Mouse (Mus musculus) G1E (cell line): ENCODE measurements around the gene Lrrfip1. TPM values are rescaled to one million over a fixed set of nuclear protein-coding genes. Genes with fewer than 3 reads are reported as not detected.

Experiments used
- ATAC-seq: 2 replicates; pipeline ENCODE4 v1.8.0; 2016; ENCODE audit warnings: mild to moderate bottlenecking; ENCODE audit not compliant: insufficient number of reproducible peaks, poor library complexity, low FRiP score, severe bottlenecking; ENCODE audit errors: extremely low read depth
- DNase-seq: peaks from one replicate; pipeline ENCODE4 v3.0.0; 2012; ENCODE audit warnings: low spot score
- H3K27me3 ChIP-seq: 2 replicates; pipeline ENCODE4 v1.6.1; 2012; ENCODE audit warnings: mild to moderate bottlenecking, low read length, inconsistent platforms; ENCODE audit not compliant: insufficient read depth
- H3K36me3 ChIP-seq: replicated peaks from 2 replicates; pipeline ENCODE3; 2012; ENCODE audit warnings: mild to moderate bottlenecking, inconsistent platforms
- H3K4me1 ChIP-seq: 2 replicates; pipeline ENCODE4 v1.6.1; 2012; ENCODE audit warnings: low read depth, low read length, inconsistent platforms, mixed read lengths; ENCODE audit not compliant: insufficient read depth
- H3K4me3 ChIP-seq: 2 replicates; pipeline ENCODE4 v1.5.1; 2012; ENCODE audit warnings: low read depth, mild to moderate bottlenecking, inconsistent platforms, low read length, moderate library complexity, mixed read lengths
- H3K9me3 ChIP-seq: replicated peaks from 2 replicates; pipeline ENCODE4 v1.6.1; 2012; ENCODE audit warnings: inconsistent platforms
- CTCF ChIP-seq: IDR thresholded peaks from 2 replicates; pipeline ENCODE4 v1.5.1; 2012; ENCODE audit warnings: low read depth, low read length, inconsistent platforms, mixed read lengths
- GATA1 ChIP-seq: IDR thresholded peaks from 2 replicates; pipeline ENCODE4 v1.6.1; 2012; ENCODE audit warnings: borderline replicate concordance, low read length, inconsistent platforms, mixed read lengths
- GATA2 ChIP-seq: IDR thresholded peaks from 2 replicates; pipeline ENCODE4 v1.6.1; 2012; ENCODE audit warnings: low read depth, low read length, inconsistent platforms, borderline replicate concordance
- POLR2AphosphoS5 ChIP-seq: IDR thresholded peaks from 2 replicates; pipeline ENCODE4 v1.6.1; 2012; ENCODE audit warnings: low read depth, low read length, inconsistent platforms; ENCODE audit not compliant: insufficient replicate concordance
- TAL1 ChIP-seq: conservative IDR thresholded peaks from 2 replicates; pipeline ENCODE4 v1.6.1; 2012; ENCODE audit warnings: low read depth, low read length, inconsistent platforms, mixed read lengths
- polyA plus RNA-seq: library from polyadenylated mRNA; stranded (reverse); fragments of >175 nt; gene quantifications from 2 replicates; pipeline ENCODE4 v1.2.3, GENCODE M21; 2012
- total RNA-seq, 2 experiments: library from RNA; stranded (forward) in 1 of 2; stranded (reverse) in 1 of 2; fragments of 200-1000 nt in 1 of 2; fragments of >200 nt in 1 of 2; fragmentation: Nextera tagmentation in 1 of 2; gene quantifications; 2 replicates each; pipeline ENCODE4 v1.2.3; 2014 to 2017

Lrrfip1 gene
- total and polyA plus RNA-seq, 3 experiments: 0.22 TPM; not detected in 2

- TF ChIP-seq GATA2: no peak
- no peak for TF ChIP-seq CTCF
- no peak for TF ChIP-seq TAL1
- no peak for TF ChIP-seq GATA1
- TF ChIP-seq POLR2AphosphoS5: no peak
- H3K36me3 ChIP-seq: no peaks in the 10 kb centered on the region
- DNase-seq (no peak), ATAC-seq (no peak)
- no peak overlapping the region for H3K4me3 ChIP-seq
- H3K4me1 ChIP-seq: no peaks in the 10 kb centered on the region; the same call in 1 of the 2 replicates
- no peaks in the 10 kb centered on the region; the same call in 1 of the 2 replicates for H3K27me3 ChIP-seq
- H3K9me3 ChIP-seq: peaks cover 82% of the 10 kb centered on the region
Measured at GRCm38 (mm10) chr1:91057311-91058245, 59.0 kb downstream of the Lrrfip1 start.

GRCm38 (mm10) chr1:91058251-91058650, 59.7 kb downstream of the Lrrfip1 start:
- no peak for TF ChIP-seq POLR2AphosphoS5
- TF ChIP-seq TAL1: no peak
- no peaks in the 10 kb centered on the region for H3K4me1 ChIP-seq
- no peaks in the 10 kb centered on the region for H3K27me3 ChIP-seq
- no peak for ATAC-seq
- H3K4me3 ChIP-seq: no peak overlapping the region
- no peak for DNase-seq
- peaks cover 82% of the 10 kb centered on the region for H3K9me3 ChIP-seq
- H3K36me3 ChIP-seq: no peaks in the 10 kb centered on the region

GRCm38 (mm10) chr1:91059792-91060604, 61.5 kb downstream of the Lrrfip1 start:
- Histone ChIP-seq H3K4me3 (no peak overlapping the region), H3K9me3 (peaks cover 83% of the 10 kb centered on the region), H3K36me3 (no peaks in the 10 kb centered on the region), H3K27me3 (no peaks in the 10 kb centered on the region), H3K4me1 (no peaks in the 10 kb centered on the region)
- no peak for TF ChIP-seq GATA2
- no peak for ATAC-seq
- DNase-seq: no peak

- ATAC-seq: no peak
- no peak for TF ChIP-seq POLR2AphosphoS5
- no peak for TF ChIP-seq TAL1
- TF ChIP-seq GATA1: no peak
- TF ChIP-seq CTCF: no peak
- no peak for TF ChIP-seq GATA2
- no peaks in the 10 kb centered on the region for H3K36me3 ChIP-seq
- H3K4me1 ChIP-seq: no peaks in the 10 kb centered on the region
- H3K4me3 ChIP-seq: no peak overlapping the region
- H3K9me3 ChIP-seq: peaks cover 86% of the 10 kb centered on the region
- DNase-seq: no peak
- no peaks in the 10 kb centered on the region for H3K27me3 ChIP-seq
Measured at GRCm38 (mm10) chr1:91061105-91061504, 62.6 kb downstream of the Lrrfip1 start.

GRCm38 (mm10) chr1:91062363-91062762, 63.8 kb downstream of the Lrrfip1 start:
- peaks cover 80% of the 10 kb centered on the region for H3K9me3 ChIP-seq
- no peak overlapping the region for H3K4me3 ChIP-seq
- TF ChIP-seq POLR2AphosphoS5: no peak
- TF ChIP-seq GATA1: no peak
- TF ChIP-seq TAL1: no peak
- TF ChIP-seq GATA2: no peak
- TF ChIP-seq CTCF: no peak
- ATAC-seq (no peak), DNase-seq (no peak)
- H3K27me3 ChIP-seq: no peaks in the 10 kb centered on the region
- no peaks in the 10 kb centered on the region for H3K36me3 ChIP-seq
- no peaks in the 10 kb centered on the region for H3K4me1 ChIP-seq

GRCm38 (mm10) chr1:91064053-91064452, 65.5 kb downstream of the Lrrfip1 start:
- Histone ChIP-seq H3K4me3 (no peak overlapping the region), H3K27me3 (no peaks in the 10 kb centered on the region), H3K4me1 (no peaks in the 10 kb centered on the region), H3K36me3 (no peaks in the 10 kb centered on the region), H3K9me3 (peaks cover 82% of the 10 kb centered on the region)
- no peak for DNase-seq
- no peak for TF ChIP-seq TAL1
- TF ChIP-seq GATA1: no peak
- no peak for TF ChIP-seq POLR2AphosphoS5
- no peak for TF ChIP-seq GATA2
- no peak for TF ChIP-seq CTCF
- no peak for ATAC-seq
